Mouse (Mus musculus): ENCODE measurements around the gene Sirt3. TPM values are rescaled to one million over a fixed set of nuclear protein-coding genes. Genes with fewer than 3 reads are reported as not detected.
A peak's percentile ranks its signal among the peaks of the same experiment; 100 is the strongest.

The Sirt3 gene
- polyA plus RNA-seq (2015; fragmentation: Nextera tagmentation; extraction: Ambion mirVana) = 29.5 and 38.5 TPM in 2 replicates

DNA sequence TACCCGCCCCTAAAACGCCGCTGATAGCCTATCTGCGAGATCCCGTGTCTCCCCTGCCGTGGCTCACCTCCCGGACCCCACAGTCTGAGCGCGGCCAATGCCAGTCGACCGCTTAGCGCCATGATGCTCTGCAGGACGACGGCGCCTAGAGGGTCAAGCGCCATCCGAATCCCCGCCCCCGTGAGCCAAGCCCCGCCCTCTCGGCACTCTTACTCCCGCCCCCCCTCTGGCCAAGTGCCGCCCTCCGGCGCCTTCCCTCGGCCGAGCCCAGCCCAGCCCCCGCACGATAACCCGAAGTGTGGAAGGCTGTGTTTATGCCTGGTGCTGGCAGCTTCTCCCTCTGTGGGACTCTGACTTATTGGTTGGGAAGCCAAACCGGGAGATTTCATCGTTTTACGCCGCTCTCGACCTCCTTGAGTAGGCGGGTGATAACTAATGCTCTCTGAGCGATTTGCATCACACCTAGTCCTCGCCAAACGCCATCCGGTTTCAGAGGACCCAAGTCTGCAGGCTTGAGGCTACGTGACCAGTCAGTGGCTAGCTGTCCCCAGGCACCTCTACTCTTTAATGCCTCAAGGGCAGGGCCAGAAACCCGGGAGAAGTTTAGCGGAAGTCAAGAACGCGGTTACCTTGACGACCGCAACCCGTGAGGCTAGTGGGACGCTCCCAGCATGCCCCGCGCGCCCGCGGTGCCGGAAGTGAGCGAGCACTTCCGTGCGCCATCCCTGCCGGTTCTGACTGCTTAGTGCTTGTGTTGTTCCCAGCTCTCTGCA is at the start of gene Sirt3, which contains the start of gene Psmd13:
Gene Sirt3, minus strand, starts transcription at position 614 of the 773 bp plus-strand sequence.
Gene Psmd13, plus strand, starts transcription at position 273 of the 773 bp plus-strand sequence.
- Histone ChIP-seq H3K4me2 (ENCODE audit: low read length) (peak within 1 kb of the TSS; percentile 78), H3K36me3 (ENCODE audit: control insufficient read depth, insufficient read depth) (peaks cover 8% of the 10 kb centered on the region), H3K9me3 (ENCODE audit: control insufficient read depth, low read length) (no peaks in the 10 kb centered on the region), H3K9ac (replicated peaks; ENCODE audit: low read depth, low read length) (peak within 1 kb of the TSS; percentile 68), H3K27me3 (replicated peaks; ENCODE audit: control insufficient read depth, insufficient read depth, low read length) (no peaks in the 10 kb centered on the region), H3K27ac (ENCODE audit: low read length) (peak within 1 kb of the TSS; percentile 87), H3K4me1 (replicated peaks; ENCODE audit: control insufficient read depth, insufficient read depth, low read length) (peaks cover 9% of the 10 kb centered on the region), H3K4me3 (replicated peaks; ENCODE audit: low read length) (peak within 1 kb of the TSS; percentile 59)
- WGBS = under 1% methylated on average over 59 of the region's 59 CpGs
- peak; percentile 99 for ATAC-seq

DNA sequence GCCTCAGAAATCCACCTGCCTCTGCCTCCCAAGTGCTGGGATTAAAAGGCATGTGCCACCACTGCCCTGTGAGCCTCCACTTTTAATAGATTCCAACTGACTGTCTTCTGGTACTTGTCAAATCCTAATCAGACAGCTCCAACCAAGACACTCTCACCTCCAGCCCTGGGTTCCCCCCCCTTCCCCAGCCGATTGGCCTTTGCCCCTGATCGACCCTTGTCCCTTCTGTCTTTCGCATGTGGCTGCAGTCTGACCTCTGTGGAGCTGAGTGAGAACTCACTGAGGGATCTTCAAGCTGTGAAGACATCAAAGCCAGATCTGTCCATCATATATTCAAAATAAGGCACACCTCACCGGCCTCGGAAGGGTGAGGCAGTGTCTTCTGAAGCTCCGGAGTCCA is 45.1 kb upstream of the Sirt3 start:
- Histone ChIP-seq H3K9ac (replicated peaks; ENCODE audit: low read depth, low read length) (no peak overlapping the region), H3K4me3 (replicated peaks; ENCODE audit: low read length) (no peak overlapping the region), H3K27ac (ENCODE audit: low read length) (no peak overlapping the region), H3K4me1 (replicated peaks; ENCODE audit: control insufficient read depth, insufficient read depth, low read length) (peaks cover 13% of the 10 kb centered on the region), H3K36me3 (ENCODE audit: control insufficient read depth, insufficient read depth) (no peaks in the 10 kb centered on the region), H3K27me3 (replicated peaks; ENCODE audit: control insufficient read depth, insufficient read depth, low read length) (peaks cover 23% of the 10 kb centered on the region), H3K4me2 (ENCODE audit: low read length) (no peak overlapping the region), H3K9me3 (ENCODE audit: control insufficient read depth, low read length) (no peaks in the 10 kb centered on the region)
- 92% methylated on average over 6 of the region's 6 CpGs for WGBS
- no peak for ATAC-seq

DNA sequence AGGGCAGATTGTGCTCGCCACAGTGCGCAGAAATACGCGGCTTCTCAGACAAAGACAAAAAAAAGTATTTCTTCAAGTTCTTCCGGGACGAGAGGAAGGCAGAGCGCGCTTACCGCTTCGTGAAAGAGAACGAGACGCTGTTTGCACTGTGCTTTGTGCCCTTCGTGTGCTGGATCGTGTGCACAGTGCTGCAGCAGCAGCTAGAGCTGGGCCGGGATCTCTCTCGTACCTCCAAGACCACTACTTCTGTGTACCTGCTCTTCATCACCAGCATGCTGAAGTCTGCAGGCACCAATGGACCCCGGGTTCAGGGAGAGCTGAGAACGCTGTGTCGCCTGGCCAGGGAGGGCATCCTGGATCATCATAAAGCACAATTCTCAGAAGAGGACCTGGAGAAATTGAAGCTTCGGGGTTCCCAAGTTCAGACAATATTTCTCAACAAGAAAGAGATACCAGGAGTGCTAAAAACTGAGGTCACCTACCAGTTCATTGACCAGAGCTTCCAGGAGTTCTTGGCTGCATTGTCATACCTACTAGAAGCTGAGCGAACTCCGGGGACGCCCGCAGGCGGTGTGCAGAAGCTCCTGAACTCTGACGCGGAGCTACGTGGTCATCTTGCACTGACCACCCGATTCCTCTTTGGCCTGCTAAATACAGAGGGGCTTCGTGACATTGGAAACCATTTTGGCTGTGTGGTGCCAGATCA is 41.1 kb upstream of the Sirt3 start:
- Histone ChIP-seq H3K9me3 (ENCODE audit: control insufficient read depth, low read length) (no peaks in the 10 kb centered on the region), H3K4me2 (ENCODE audit: low read length) (peak overlapping the region; percentile 92), H3K9ac (replicated peaks; ENCODE audit: low read depth, low read length) (peak overlapping the region; percentile 39), H3K4me1 (replicated peaks; ENCODE audit: control insufficient read depth, insufficient read depth, low read length) (peaks cover 16% of the 10 kb centered on the region), H3K27me3 (replicated peaks; ENCODE audit: control insufficient read depth, insufficient read depth, low read length) (peaks cover 49% of the 10 kb centered on the region), H3K27ac (ENCODE audit: low read length) (no peak overlapping the region), H3K4me3 (replicated peaks; ENCODE audit: low read length) (peak overlapping the region; percentile 48), H3K36me3 (ENCODE audit: control insufficient read depth, insufficient read depth) (no peaks in the 10 kb centered on the region)
- 21% methylated on average over 30 of the region's 30 CpGs for WGBS
- ATAC-seq = peak; percentile 38

DNA sequence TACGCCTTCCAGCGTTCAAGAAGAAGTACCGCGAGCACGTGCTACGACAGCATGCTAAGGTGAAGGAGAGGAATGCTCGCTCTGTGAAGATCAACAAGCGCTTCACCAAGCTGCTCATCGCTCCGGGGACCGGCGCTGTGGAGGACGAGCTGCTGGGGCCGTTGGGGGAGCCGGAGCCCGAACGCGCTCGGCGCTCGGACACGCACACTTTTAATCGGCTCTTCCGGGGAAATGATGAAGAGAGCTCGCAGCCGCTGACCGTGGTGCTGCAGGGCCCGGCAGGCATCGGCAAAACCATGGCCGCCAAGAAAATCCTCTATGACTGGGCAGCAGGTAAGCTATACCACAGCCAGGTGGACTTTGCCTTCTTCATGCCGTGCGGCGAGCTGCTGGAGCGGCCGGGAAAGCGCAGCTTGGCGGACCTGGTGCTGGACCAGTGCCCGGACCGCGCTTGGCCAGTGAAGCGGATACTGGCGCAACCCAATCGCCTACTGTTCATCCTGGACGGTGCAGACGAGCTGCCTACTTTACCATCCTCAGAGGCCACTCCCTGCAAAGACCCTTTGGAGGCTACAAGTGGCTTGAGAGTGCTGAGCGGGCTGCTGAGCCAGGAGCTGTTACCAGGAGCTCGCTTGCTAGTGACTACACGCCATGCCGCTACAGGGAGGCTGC is 40.4 kb upstream of the Sirt3 start:
- no peaks in the 10 kb centered on the region for H3K9me3 ChIP-seq (ENCODE audit: control insufficient read depth, low read length)
- peaks cover 16% of the 10 kb centered on the region for H3K4me1 ChIP-seq (replicated peaks; ENCODE audit: control insufficient read depth, insufficient read depth, low read length)
- H3K9ac ChIP-seq (replicated peaks; ENCODE audit: low read depth, low read length) = peak overlapping the region; percentile 39
- H3K36me3 ChIP-seq (ENCODE audit: control insufficient read depth, insufficient read depth) = no peaks in the 10 kb centered on the region
- H3K27me3 ChIP-seq (replicated peaks; ENCODE audit: control insufficient read depth, insufficient read depth, low read length) = peaks cover 49% of the 10 kb centered on the region
- H3K4me2 ChIP-seq (ENCODE audit: low read length) = peak overlapping the region; percentile 92
- H3K27ac ChIP-seq (ENCODE audit: low read length) = no peak overlapping the region
- under 1% methylated on average over 49 of the region's 49 CpGs for WGBS
- peak overlapping the region; percentile 48 for H3K4me3 ChIP-seq (replicated peaks; ENCODE audit: low read length)
- peak; percentile 62 for ATAC-seq

DNA sequence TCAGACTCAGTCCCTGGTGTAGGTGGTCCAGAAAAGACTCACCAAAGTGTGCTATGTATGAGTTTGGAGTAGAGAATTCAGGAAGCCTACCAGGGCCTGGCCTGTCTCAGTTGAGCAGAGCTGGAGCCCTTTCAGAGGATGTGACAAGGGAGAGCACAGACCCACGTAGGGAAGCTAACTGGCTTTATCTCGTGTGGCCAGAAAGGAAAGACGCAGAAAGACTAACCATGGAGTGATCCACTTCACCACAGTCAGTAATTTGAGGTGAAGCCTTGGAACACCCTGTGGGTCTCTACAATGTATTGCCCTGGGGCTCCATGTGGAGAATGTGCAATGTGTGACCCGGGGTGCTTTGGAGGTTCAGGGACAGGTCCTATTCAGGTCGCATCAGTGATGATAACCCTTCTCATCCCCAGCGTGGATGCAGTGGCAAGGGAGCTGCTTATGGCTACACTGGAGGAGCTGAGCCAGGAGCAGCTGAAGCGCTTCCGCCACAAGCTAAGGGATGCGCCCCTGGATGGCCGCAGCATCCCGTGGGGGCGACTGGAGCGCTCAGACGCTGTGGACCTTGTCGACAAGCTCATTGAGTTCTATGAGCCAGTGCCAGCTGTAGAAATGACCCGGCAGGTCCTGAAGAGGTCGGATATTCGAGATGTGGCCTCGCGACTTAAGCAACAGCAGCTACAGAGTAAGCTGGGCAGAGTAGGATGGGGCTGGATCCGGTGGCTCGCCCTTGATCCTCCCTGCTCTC is 39.3 kb upstream of the Sirt3 start:
- ATAC-seq = no peak
- Histone ChIP-seq H3K4me3 (replicated peaks; ENCODE audit: low read length) (no peak overlapping the region), H3K4me2 (ENCODE audit: low read length) (no peak overlapping the region), H3K36me3 (ENCODE audit: control insufficient read depth, insufficient read depth) (no peaks in the 10 kb centered on the region), H3K4me1 (replicated peaks; ENCODE audit: control insufficient read depth, insufficient read depth, low read length) (peaks cover 16% of the 10 kb centered on the region), H3K27me3 (replicated peaks; ENCODE audit: control insufficient read depth, insufficient read depth, low read length) (peaks cover 49% of the 10 kb centered on the region), H3K9me3 (ENCODE audit: control insufficient read depth, low read length) (no peaks in the 10 kb centered on the region), H3K27ac (ENCODE audit: low read length) (no peak overlapping the region), H3K9ac (replicated peaks; ENCODE audit: low read depth, low read length) (no peak overlapping the region)
- 29% methylated on average over 22 of the region's 22 CpGs for WGBS

DNA sequence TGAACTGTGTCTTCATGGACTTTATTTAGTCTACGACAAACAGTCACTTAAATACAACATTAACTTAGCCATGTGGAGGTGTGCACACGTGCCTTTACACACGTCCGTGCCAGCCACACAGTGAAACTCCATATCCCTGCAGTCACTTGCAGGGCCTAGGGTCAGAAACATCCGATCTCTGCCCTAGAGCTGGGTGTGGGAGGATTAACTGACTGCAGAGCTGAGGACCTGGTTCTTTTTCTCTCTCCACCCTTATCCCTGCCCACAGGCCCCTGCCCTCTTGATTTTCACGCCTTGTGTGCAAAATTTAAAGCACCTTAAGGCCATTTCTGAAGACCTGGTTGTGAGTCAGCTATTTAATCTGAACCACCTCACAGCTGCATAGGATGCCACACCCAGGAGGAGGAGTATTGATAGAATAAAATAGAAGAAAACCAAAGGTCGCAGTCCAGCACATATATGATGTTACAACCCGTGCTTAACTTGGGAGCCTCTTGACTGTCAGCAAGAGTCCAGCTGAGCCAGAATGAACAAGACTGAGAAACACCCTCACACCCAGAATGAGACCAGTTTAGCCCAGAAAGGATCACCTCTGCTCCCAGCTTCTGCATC is 38.4 kb upstream of the Sirt3 start, which contains the start of gene Nlrp6:
Gene Nlrp6, plus strand, starts transcription at position 485 of the 612 bp plus-strand sequence.
- no peak for ATAC-seq
- 80% methylated on average over 8 of the region's 8 CpGs for WGBS
- no peaks in the 10 kb centered on the region for H3K36me3 ChIP-seq (ENCODE audit: control insufficient read depth, insufficient read depth)
- no peak within 1 kb of the TSS for H3K4me2 ChIP-seq (ENCODE audit: low read length)
- peaks cover 49% of the 10 kb centered on the region for H3K27me3 ChIP-seq (replicated peaks; ENCODE audit: control insufficient read depth, insufficient read depth, low read length)
- peaks cover 16% of the 10 kb centered on the region for H3K4me1 ChIP-seq (replicated peaks; ENCODE audit: control insufficient read depth, insufficient read depth, low read length)
- H3K9me3 ChIP-seq (ENCODE audit: control insufficient read depth, low read length) = no peaks in the 10 kb centered on the region
- no peak within 1 kb of the TSS for H3K9ac ChIP-seq (replicated peaks; ENCODE audit: low read depth, low read length)
- H3K4me3 ChIP-seq (replicated peaks; ENCODE audit: low read length) = no peak within 1 kb of the TSS
- no peak within 1 kb of the TSS for H3K27ac ChIP-seq (ENCODE audit: low read length)

DNA sequence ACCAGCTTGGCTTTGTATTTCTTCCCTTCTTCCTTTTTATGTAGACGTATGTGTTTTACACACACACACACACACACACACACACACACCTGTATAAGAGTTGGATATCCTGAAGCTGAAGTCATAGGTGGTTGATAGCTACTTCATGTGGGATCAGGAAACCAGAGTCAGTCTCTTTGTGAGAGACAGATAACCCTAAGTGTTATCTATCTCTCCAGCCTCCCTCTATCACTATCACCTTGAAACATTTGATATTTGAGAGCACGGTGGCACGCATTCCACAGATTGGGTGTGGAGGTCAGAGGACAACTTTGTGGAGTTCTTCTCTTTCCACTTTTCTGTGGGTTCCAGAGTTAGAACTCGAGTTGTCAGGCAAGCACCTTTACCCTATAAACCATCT is 37.8 kb upstream of the Sirt3 start:
- Histone ChIP-seq H3K9me3 (ENCODE audit: control insufficient read depth, low read length) (no peaks in the 10 kb centered on the region), H3K27ac (ENCODE audit: low read length) (no peak overlapping the region), H3K27me3 (replicated peaks; ENCODE audit: control insufficient read depth, insufficient read depth, low read length) (peaks cover 49% of the 10 kb centered on the region), H3K9ac (replicated peaks; ENCODE audit: low read depth, low read length) (no peak overlapping the region), H3K36me3 (ENCODE audit: control insufficient read depth, insufficient read depth) (no peaks in the 10 kb centered on the region), H3K4me2 (ENCODE audit: low read length) (no peak overlapping the region), H3K4me3 (replicated peaks; ENCODE audit: low read length) (no peak overlapping the region), H3K4me1 (replicated peaks; ENCODE audit: control insufficient read depth, insufficient read depth, low read length) (peaks cover 16% of the 10 kb centered on the region)
- ATAC-seq = no peak
- WGBS = 84% methylated on average over 4 of the region's 4 CpGs

DNA sequence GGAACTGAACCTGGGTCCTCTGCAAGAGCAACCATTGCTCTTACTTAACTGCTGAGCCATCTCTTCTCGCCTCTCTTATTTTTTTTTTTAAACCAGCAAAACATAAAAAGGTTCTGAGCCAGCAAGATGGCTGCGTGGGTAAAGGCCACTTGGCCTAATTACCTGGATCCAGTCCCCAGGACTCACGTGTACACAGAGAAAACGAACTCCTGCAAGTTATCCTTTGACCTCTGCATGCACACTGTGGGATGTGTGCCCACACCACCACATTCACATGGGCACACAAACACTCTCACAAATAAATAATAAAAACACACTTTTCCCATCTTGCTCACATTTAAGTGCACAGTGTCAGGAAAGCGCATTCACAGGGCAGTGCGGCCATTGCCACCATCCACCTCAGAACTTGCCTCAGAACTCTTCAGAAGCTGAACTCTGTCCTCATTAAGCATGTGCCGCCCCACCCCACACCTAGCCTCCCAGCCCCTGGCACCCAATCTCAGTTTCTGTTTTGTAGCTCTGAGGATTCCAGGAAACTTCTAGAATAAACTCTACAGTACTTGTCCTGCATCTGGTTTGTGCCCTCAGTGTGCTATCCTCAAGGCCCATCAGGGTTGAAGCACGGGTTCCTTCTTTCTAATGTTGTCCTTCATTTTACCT is 32.1 kb upstream of the Sirt3 start:
- Histone ChIP-seq H3K4me2 (ENCODE audit: low read length) (no peak overlapping the region), H3K27me3 (replicated peaks; ENCODE audit: control insufficient read depth, insufficient read depth, low read length) (no peaks in the 10 kb centered on the region), H3K9ac (replicated peaks; ENCODE audit: low read depth, low read length) (no peak overlapping the region), H3K4me1 (replicated peaks; ENCODE audit: control insufficient read depth, insufficient read depth, low read length) (no peaks in the 10 kb centered on the region), H3K4me3 (replicated peaks; ENCODE audit: low read length) (no peak overlapping the region), H3K9me3 (ENCODE audit: control insufficient read depth, low read length) (no peaks in the 10 kb centered on the region), H3K27ac (ENCODE audit: low read length) (no peak overlapping the region), H3K36me3 (ENCODE audit: control insufficient read depth, insufficient read depth) (no peaks in the 10 kb centered on the region)
- WGBS = 81% methylated on average over 8 of the region's 8 CpGs
- ATAC-seq = no peak
